Mouse (Mus musculus): Measurements from ENCODE around the gene Mapk12. TPM values are rescaled to one million over a fixed set of nuclear protein-coding genes. Genes with fewer than 3 reads are reported as not detected.

Mapk12 gene
- polyA plus RNA-seq, 1 experiment from 2014 or later: 4.7 TPM

GRCm38 (mm10) chr15:89104425-89104824, 36.1 kb downstream of the Mapk12 start:
- WGBS: 95% methylated on average over 8 of the region's 8 CpGs
- peaks cover 82% of the 10 kb centered on the region for H3K36me3 ChIP-seq

DNA sequence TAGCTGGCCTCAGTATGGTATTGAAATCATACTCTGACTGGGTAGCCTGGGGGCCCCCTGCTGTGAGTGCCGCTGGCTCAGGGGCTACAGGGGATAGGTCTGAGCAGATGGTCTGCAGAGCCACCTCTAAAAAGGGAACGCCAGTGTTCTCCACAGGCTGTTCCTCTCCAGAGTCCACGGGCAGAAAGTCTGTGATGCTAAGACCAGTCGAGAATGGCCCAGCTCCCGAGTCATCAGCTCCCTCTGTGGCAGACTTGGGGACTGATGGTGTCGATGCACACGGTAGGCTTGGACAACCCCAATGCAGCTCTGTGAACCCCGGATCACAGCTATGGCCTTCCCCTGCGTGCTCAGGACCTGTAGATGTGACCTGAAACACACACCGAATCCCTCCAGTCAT, 36.6 kb downstream of the Mapk12 start:
- Histone ChIP-seq H3K4me3 (replicated peaks) (no peak overlapping the region), H3K9me3 (no peaks in the 10 kb centered on the region), H3K36me3 (peaks cover 83% of the 10 kb centered on the region), H3K27me3 (replicated peaks) (no peaks in the 10 kb centered on the region), H3K27ac (no peak overlapping the region), H3K4me1 (no peaks in the 10 kb centered on the region), H3K4me2 (no peak overlapping the region), H3K9ac (no peak overlapping the region)
- 87% methylated on average over 10 of the region's 10 CpGs for WGBS
- ATAC-seq (ENCODE audit: insufficient read depth, low FRiP score, low read depth): no peak

More at GRCm38 (mm10) chr15:89104425-89104824, 36.1 kb downstream of the Mapk12 start:
- Histone ChIP-seq H3K27me3 (replicated peaks) (no peaks in the 10 kb centered on the region), H3K4me3 (replicated peaks) (no peak overlapping the region), H3K9me3 (no peaks in the 10 kb centered on the region), H3K4me2 (no peak overlapping the region), H3K9ac (no peak overlapping the region), H3K27ac (no peak overlapping the region), H3K4me1 (no peaks in the 10 kb centered on the region)
- ATAC-seq (ENCODE audit: insufficient read depth, low FRiP score, low read depth): no peak

GRCm38 (mm10) chr15:89102646-89103045, 37.9 kb downstream of the Mapk12 start:
- H3K4me3 ChIP-seq (replicated peaks): no peak overlapping the region
- no peak overlapping the region for H3K27ac ChIP-seq
- no peaks in the 10 kb centered on the region for H3K9me3 ChIP-seq
- peaks cover 87% of the 10 kb centered on the region for H3K36me3 ChIP-seq
- ATAC-seq (ENCODE audit: insufficient read depth, low FRiP score, low read depth): no peak
- no peaks in the 10 kb centered on the region for H3K4me1 ChIP-seq
- no peak overlapping the region for H3K4me2 ChIP-seq
- no peaks in the 10 kb centered on the region for H3K27me3 ChIP-seq (replicated peaks)
- WGBS: 75% methylated on average over 5 of the region's 5 CpGs
- H3K9ac ChIP-seq: no peak overlapping the region

GRCm38 (mm10) chr15:89100823-89101222, 39.7 kb downstream of the Mapk12 start:
- Histone ChIP-seq H3K27me3 (replicated peaks) (no peaks in the 10 kb centered on the region), H3K9me3 (no peaks in the 10 kb centered on the region), H3K4me2 (no peak overlapping the region), H3K4me3 (replicated peaks) (no peak overlapping the region), H3K36me3 (peaks cover 90% of the 10 kb centered on the region), H3K4me1 (no peaks in the 10 kb centered on the region), H3K9ac (no peak overlapping the region), H3K27ac (no peak overlapping the region)
- WGBS: 87% methylated on average over 12 of the region's 12 CpGs
- ATAC-seq (ENCODE audit: insufficient read depth, low FRiP score, low read depth): no peak

- ATAC-seq (ENCODE audit: insufficient read depth, low FRiP score, low read depth): no peak
- no peak overlapping the region for H3K9ac ChIP-seq
- H3K4me2 ChIP-seq: no peak overlapping the region
- 90% methylated on average over 7 of the region's 7 CpGs for WGBS
- H3K4me1 ChIP-seq: no peaks in the 10 kb centered on the region
- no peak overlapping the region for H3K27ac ChIP-seq
- no peaks in the 10 kb centered on the region for H3K27me3 ChIP-seq (replicated peaks)
- H3K9me3 ChIP-seq: no peaks in the 10 kb centered on the region
- peaks cover 85% of the 10 kb centered on the region for H3K36me3 ChIP-seq
- H3K4me3 ChIP-seq (replicated peaks): no peak overlapping the region
These were observed 41.9 kb downstream of the Mapk12 start for GRCm38 (mm10) chr15:89098616-89099015.

DNA sequence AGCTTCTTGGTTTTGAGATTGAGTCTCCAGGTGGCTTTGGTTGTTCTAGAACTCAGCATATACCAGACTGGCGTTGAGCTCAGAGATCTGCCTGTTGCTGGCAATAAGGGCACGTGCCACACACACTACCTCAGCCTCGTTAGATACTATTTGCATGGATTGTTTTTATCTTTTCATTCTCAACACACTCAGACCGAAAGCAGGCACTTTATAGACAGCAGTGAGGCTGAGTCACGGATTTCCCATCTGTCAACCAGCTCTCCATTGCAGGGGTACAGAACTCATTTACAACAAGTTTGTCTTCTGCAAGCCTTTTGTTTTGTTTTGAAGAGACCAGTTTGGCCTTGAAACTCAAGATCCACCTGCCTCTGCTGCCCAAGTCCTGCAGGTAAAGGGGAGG, 43.1 kb downstream of the Mapk12 start:
- no peak for ATAC-seq (ENCODE audit: insufficient read depth, low FRiP score, low read depth)
- Histone ChIP-seq H3K4me2 (no peak overlapping the region), H3K9ac (no peak overlapping the region), H3K9me3 (no peaks in the 10 kb centered on the region), H3K36me3 (peaks cover 89% of the 10 kb centered on the region), H3K4me3 (replicated peaks) (no peak overlapping the region), H3K27me3 (replicated peaks) (no peaks in the 10 kb centered on the region), H3K27ac (no peak overlapping the region), H3K4me1 (no peaks in the 10 kb centered on the region)
- 91% methylated on average over 5 of the region's 5 CpGs for WGBS

DNA sequence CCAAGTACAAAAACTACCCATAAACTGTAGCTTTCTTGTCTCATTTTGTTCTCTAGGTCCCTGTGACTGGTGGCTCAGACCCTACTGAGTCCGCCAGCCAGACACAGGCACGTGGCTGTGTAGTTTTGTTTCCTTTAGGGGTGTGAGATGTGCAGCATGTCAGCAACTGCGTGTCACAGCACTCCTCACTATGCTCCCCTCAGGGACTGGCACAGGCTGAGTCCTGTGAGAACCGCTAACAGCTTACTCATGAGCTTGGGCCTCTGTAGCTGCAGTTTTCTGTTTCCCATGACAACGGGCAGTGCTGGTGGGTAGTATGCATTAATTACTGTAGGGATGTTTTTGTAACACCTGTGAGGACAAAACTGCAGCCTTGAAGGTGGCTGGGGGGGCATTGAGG, 48.3 kb downstream of the Mapk12 start:
- Histone ChIP-seq H3K9me3 (no peaks in the 10 kb centered on the region), H3K36me3 (peaks cover 42% of the 10 kb centered on the region), H3K27me3 (replicated peaks) (no peaks in the 10 kb centered on the region), H3K4me2 (no peak overlapping the region), H3K4me3 (replicated peaks) (no peak overlapping the region), H3K27ac (no peak overlapping the region), H3K4me1 (peaks cover 15% of the 10 kb centered on the region), H3K9ac (no peak overlapping the region)
- WGBS: 87% methylated on average over 5 of the region's 5 CpGs
- no peak for ATAC-seq (ENCODE audit: insufficient read depth, low FRiP score, low read depth)

- Histone ChIP-seq H3K4me2 (peak overlapping the region; percentile 3; the same call in 1 of the 2 replicates), H3K9ac (no peak overlapping the region), H3K36me3 (peaks cover 36% of the 10 kb centered on the region), H3K27me3 (replicated peaks) (no peaks in the 10 kb centered on the region), H3K4me1 (peaks cover 15% of the 10 kb centered on the region), H3K9me3 (no peaks in the 10 kb centered on the region), H3K27ac (no peak overlapping the region), H3K4me3 (replicated peaks) (no peak overlapping the region)
- 86% methylated on average over 4 of the region's 4 CpGs for WGBS
- no peak for ATAC-seq (ENCODE audit: insufficient read depth, low FRiP score, low read depth)
These were observed 49.8 kb downstream of the Mapk12 start for GRCm38 (mm10) chr15:89090662-89091061.

DNA sequence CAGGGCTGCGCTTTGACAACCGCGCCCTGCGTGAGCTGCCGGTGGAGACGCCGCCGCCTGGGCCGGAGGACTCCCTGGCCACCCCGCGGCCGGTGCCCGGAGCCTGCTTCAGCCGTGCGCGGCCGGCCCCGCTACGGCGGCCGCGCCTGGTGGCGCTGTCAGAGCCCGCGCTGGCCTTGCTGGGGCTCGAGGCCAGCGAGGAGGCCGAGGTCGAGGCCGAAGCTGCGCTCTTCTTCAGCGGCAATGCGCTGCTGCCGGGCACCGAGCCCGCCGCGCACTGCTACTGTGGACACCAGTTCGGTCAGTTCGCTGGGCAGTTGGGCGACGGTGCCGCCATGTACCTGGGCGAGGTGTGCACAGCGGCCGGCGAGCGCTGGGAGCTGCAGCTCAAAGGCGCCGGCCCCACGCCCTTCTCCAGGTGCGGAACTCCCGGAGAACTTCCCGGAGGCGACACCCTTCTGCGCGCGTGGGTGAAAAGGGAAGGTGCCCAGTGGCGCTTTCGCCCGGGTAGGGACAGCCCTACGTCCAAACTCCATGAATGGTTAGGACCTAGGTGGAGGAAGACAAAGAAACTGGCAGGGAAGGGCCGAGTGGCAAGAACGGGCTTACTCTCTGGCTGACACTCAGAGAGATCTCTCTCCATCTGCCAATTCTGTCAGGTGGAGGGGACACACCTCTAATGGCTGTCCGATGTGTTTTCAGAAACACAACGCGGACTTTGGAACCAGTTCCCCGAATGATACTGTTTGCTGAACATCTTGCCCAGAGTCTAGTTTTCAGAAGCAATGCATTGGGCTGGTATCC, 51.1 kb downstream of the Mapk12 start:
- Histone ChIP-seq H3K4me3 (replicated peaks) (peak overlapping the region; percentile 90), H3K9ac (peak overlapping the region; percentile 93), H3K27me3 (replicated peaks) (no peaks in the 10 kb centered on the region), H3K4me1 (peaks cover 15% of the 10 kb centered on the region), H3K9me3 (no peaks in the 10 kb centered on the region), H3K4me2 (peak overlapping the region; percentile 98), H3K27ac (peak overlapping the region; percentile 82), H3K36me3 (peaks cover 40% of the 10 kb centered on the region)
- ATAC-seq (ENCODE audit: insufficient read depth, low FRiP score, low read depth): peak; percentile 54
- 3% methylated on average over 68 of the region's 68 CpGs for WGBS

DNA sequence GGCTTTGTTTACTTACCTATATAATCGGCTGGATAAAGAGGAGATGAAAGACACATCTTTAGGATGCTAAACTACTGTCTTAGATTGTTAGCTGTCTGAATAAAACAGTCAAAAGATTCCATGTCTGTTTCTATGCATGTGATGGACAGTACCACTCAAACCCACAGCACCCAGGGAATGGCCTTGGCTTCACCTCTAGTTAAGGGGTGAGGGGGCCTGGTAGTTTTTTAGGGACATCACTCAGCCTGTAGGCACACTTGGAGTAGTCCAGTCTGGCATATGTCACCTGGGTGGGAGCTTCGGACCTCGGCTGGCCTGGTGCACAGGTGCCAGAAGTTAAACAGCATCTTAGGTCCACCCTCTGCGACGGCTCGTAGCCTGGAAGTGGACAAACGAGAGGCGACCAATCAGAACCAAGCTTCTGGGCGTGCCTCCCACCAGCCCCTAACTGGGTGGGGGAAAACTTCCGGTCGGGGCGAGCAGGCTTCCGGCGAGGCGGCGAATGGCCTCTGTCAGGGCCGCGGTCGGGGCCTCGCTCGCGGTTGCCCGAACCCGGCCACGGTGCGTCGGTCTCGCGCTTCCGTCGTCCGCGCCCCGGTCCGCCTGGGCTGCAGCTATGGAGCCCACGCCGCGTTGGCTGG, 51.8 kb downstream of the Mapk12 start, which contains the start of gene Selenoo:
TSS of gene Selenoo (plus strand) at position 478 of the 641 bp plus-strand sequence.
- H3K9me3 ChIP-seq: no peaks in the 10 kb centered on the region
- WGBS: under 1% methylated on average over 38 of the region's 38 CpGs
- H3K9ac ChIP-seq: peak within 1 kb of the TSS; percentile 93
- H3K27me3 ChIP-seq (replicated peaks): no peaks in the 10 kb centered on the region
- peaks cover 39% of the 10 kb centered on the region for H3K36me3 ChIP-seq
- peak within 1 kb of the TSS; percentile 98 for H3K4me2 ChIP-seq
- ATAC-seq (ENCODE audit: insufficient read depth, low FRiP score, low read depth): peak; percentile 96
- H3K4me1 ChIP-seq: peaks cover 15% of the 10 kb centered on the region
- H3K27ac ChIP-seq: peak within 1 kb of the TSS; percentile 82
- peak within 1 kb of the TSS; percentile 90 for H3K4me3 ChIP-seq (replicated peaks)

- Histone ChIP-seq H3K9me3 (no peaks in the 10 kb centered on the region), H3K4me2 (no peak overlapping the region), H3K36me3 (peaks cover 47% of the 10 kb centered on the region), H3K9ac (no peak overlapping the region), H3K4me3 (replicated peaks) (no peak overlapping the region), H3K27me3 (replicated peaks) (no peaks in the 10 kb centered on the region), H3K27ac (no peak overlapping the region), H3K4me1 (peaks cover 5% of the 10 kb centered on the region; the same call in 1 of the 2 replicates)
- no peak for ATAC-seq (ENCODE audit: insufficient read depth, low FRiP score, low read depth)
- WGBS: 78% methylated on average over 2 of the region's 2 CpGs
These were observed 55.7 kb downstream of the Mapk12 start for GRCm38 (mm10) chr15:89084826-89085225.

DNA sequence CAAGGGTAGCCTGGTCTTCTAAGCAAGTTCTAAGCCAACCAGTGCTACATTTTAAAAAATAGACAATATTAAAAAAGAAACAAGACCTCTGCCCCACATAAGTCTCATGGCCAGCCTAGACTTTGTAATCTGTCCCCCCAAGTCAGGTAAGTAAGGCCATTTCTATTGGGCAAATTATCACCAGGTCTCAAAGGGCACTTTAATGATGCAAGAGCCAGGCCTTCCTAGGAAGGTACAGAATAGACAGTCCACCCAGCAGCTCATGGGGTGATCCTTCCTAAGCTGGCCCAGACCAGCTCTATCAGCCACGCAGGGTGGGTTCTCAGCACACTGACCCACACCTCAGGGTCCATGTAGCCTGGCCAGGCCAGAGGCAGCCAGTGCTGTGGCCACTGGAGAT, 56.6 kb downstream of the Mapk12 start:
- H3K36me3 ChIP-seq: peaks cover 47% of the 10 kb centered on the region
- 90% methylated on average over 1 of the region's 1 CpGs for WGBS
- no peak overlapping the region for H3K27ac ChIP-seq

More for the DNA sequence above, 56.6 kb downstream of the Mapk12 start:
- H3K4me1 ChIP-seq: peaks cover 3% of the 10 kb centered on the region; the same call in 1 of the 2 replicates
- H3K27me3 ChIP-seq (replicated peaks): no peaks in the 10 kb centered on the region
- no peak overlapping the region for H3K9ac ChIP-seq
- H3K9me3 ChIP-seq: no peaks in the 10 kb centered on the region
- no peak for ATAC-seq (ENCODE audit: insufficient read depth, low FRiP score, low read depth)
- no peak overlapping the region for H3K4me2 ChIP-seq
- H3K4me3 ChIP-seq (replicated peaks): no peak overlapping the region
